Mouse (Mus musculus) layer of hippocampus, adult 8-10 months (tissue): Measurements from ENCODE around the gene Ugt1a7c. TPM values are rescaled to one million over a fixed set of nuclear protein-coding genes. Genes with fewer than 3 reads are reported as not detected.
A peak's percentile ranks its signal among the peaks of the same experiment; 100 is the strongest.

Source experiments
- DNase-seq, 2 experiments: peaks; one replicate each; pipeline ENCODE4 v3.0.0; 2022; ENCODE audit warnings: low spot score in 2 of 2
- total RNA-seq, 4 experiments: library from RNA; stranded (reverse); gene quantifications; 2 replicates each; pipeline ENCODE4 v1.2.4; 2022

Gene Ugt1a7c
- total RNA-seq, 4 experiments from 2014 or later: 0.37 to 3.8 (median 2.2) TPM

- no peak for DNase-seq
Observed at GRCm38 (mm10) chr1:88192136-88192535, 97.3 kb downstream of the Ugt1a7c start.

GRCm38 (mm10) chr1:88195687-88196086 lies 100.8 kb downstream of the Ugt1a7c start:
- no peak for DNase-seq

- no peak for DNase-seq
Observed at GRCm38 (mm10) chr1:88197443-88197842, 102.6 kb downstream of the Ugt1a7c start.

- DNase-seq: no peak
Observed at GRCm38 (mm10) chr1:88199996-88200395, 105.1 kb downstream of the Ugt1a7c start.

- no peak for DNase-seq
Observed at GRCm38 (mm10) chr1:88200456-88200855, 105.6 kb downstream of the Ugt1a7c start, which contains the start of gene Ugt1a2. TSS of gene Ugt1a2 (plus strand) at chr1:88200601.

GRCm38 (mm10) chr1:88205294-88205922 lies 110.5 kb downstream of the Ugt1a7c start, which contains the start of gene Dnajb3:
TSS of gene Dnajb3 (minus strand) at chr1:88205782.
- DNase-seq: peak; percentile 78 to 82

GRCm38 (mm10) chr1:88206843-88207479 lies 112.1 kb downstream of the Ugt1a7c start:
- DNase-seq: no peak

- DNase-seq: no peak
Observed at GRCm38 (mm10) chr1:88211812-88212211, 117.0 kb downstream of the Ugt1a7c start, which contains the start of gene Ugt1a1. TSS of gene Ugt1a1 (plus strand) at chr1:88211959.

- DNase-seq: no peak
Observed at GRCm38 (mm10) chr1:88212341-88213045, 117.6 kb downstream of the Ugt1a7c start.

GRCm38 (mm10) chr1:88213061-88213460 lies 118.2 kb downstream of the Ugt1a7c start:
- DNase-seq: no peak

GRCm38 (mm10) chr1:88213766-88214461 lies 119.1 kb downstream of the Ugt1a7c start:
- DNase-seq: no peak

GRCm38 (mm10) chr1:88214462-88214952 lies 119.6 kb downstream of the Ugt1a7c start:
- DNase-seq: peak in 1 of 2 experiments; percentile 5

- DNase-seq: no peak
Observed at GRCm38 (mm10) chr1:88215466-88216380, 120.9 kb downstream of the Ugt1a7c start.

- DNase-seq: no peak
Observed at GRCm38 (mm10) chr1:88216551-88216950, 121.7 kb downstream of the Ugt1a7c start.

- DNase-seq: no peak
Observed at GRCm38 (mm10) chr1:88217144-88217543, 122.3 kb downstream of the Ugt1a7c start.

- no peak for DNase-seq
Observed at GRCm38 (mm10) chr1:88217576-88217975, 122.7 kb downstream of the Ugt1a7c start.

GRCm38 (mm10) chr1:88218051-88218450 lies 123.2 kb downstream of the Ugt1a7c start:
- DNase-seq: peak in 1 of 2 experiments; percentile 9

GRCm38 (mm10) chr1:88218591-88218990 lies 123.7 kb downstream of the Ugt1a7c start:
- DNase-seq: no peak

GRCm38 (mm10) chr1:88219054-88219453 lies 124.2 kb downstream of the Ugt1a7c start:
- DNase-seq: no peak

GRCm38 (mm10) chr1:88220336-88220735 lies 125.5 kb downstream of the Ugt1a7c start:
- no peak for DNase-seq
